Mouse (Mus musculus): Measurements from ENCODE around the gene Col26a1.

DNA sequence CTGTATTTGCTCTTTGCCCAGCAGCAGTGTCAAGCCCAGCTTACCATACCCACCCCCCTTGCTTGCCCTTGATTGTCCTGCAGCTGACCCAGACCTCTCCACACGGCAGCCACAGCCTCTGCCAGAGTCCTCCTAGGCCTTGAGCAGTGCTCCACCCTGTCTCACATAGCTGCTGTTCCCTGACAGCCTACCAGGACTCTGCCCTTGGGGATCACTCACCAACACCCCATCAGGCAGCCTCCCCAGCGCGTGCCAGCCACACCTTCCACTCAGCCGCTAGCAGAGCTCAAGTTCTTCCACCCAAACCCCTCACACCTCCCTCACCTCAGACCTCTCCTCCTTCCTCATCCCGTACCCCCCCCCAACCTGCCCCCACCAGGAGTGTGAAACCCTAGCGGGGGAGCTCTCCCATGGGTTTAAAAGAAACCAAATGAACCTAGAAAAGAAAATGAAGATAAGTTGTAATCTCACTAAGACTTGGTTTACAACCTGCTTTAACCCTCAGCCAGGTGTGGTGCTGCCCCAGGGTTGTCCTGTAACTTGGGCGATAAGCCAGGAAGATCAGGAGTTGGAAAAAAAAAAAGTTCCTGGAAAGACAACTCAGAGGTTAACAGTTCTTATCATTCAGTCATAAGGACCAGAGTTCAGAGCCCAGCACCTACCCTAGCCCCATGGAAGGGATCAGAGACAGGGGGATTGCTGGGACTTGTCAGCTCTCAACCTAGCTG lies 40.9 kb upstream of the Col26a1 start:
- no peak for TF ChIP-seq CTCF (IDR thresholded peaks at IDR 0.05)
- no peak for TF ChIP-seq EP300 (IDR thresholded peaks at IDR 0.05)

All from lung, postnatal 0 days (tissue).